Mouse (Mus musculus): ENCODE data around the gene Atp5g1. TPM values are rescaled to one million over a fixed set of nuclear protein-coding genes. Genes with fewer than 3 reads are reported as not detected.

The Atp5g1 gene
- polyA plus RNA-seq, 1 experiment from 2014 or later: 424 TPM

DNA sequence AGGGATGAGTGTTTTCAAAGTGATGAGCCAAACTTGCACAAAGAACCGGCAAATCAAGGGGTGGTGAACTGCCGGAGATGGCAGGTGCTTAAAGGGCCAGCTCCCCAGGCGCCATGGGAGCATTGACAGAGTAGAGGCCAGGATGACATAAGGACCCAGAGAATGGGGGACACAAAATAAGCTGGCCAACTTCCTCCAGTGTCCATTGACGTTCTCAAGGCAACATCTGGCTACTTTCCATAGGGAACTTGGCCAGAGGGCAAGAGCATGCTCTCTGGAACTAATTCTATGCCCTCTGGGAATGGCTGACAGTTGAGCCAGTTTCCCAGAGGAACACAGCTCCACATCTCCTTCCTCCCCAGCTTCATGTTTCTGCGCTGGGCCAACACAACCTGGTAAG lies 7.2 kb downstream of the Atp5g1 start:
- WGBS: 76% methylated on average over 5 of the region's 5 CpGs
- Histone ChIP-seq H3K4me1 (peaks cover 17% of the 10 kb centered on the region), H3K9ac (no peak overlapping the region), H3K27me3 (no peaks in the 10 kb centered on the region), H3K4me2 (replicated peaks) (no peak overlapping the region), H3K9me3 (no peaks in the 10 kb centered on the region), H3K4me3 (no peak overlapping the region), H3K27ac (no peak overlapping the region), H3K36me3 (peaks cover 28% of the 10 kb centered on the region)
- ATAC-seq (ENCODE audit: low FRiP score, low read depth): no peak

DNA sequence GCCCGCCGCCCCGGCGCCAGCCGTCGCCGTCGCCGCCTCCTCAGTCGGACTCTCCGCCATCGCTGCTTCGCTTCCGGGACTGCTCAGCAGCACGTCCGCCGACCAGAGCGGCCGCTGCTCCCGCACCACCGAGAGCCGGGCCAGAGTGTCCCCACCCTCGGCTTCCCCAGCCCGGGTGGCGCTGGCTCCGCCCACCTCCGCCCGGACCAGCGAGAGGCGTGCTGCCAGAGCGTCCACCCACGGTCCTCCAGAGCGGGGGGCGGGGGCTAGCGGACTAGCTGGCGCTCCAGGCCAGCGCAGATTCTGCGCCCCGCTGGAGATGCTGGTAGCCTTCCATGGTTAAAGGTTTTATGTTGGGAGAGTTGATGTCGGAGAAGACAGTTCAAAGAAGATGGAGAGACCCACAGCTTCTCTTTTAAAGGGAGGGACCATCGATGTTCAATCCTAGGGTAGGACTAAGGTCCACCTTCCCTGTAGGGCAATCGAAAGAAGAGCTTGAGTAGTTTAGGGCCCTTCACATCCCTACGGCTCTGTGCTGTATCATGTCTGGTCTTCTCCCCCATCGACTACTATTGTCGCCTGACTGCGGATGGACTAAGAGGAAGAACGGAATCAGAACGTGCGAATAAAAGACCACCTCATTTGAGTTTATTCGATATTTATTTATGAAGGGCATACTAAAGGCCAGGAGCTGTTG lies 10.1 kb downstream of the Atp5g1 start, which contains the start of gene Ube2z:
TSS of gene Ube2z (minus strand) at position 174 of the 697 bp plus-strand sequence.
- Histone ChIP-seq H3K9ac (peak within 1 kb of the TSS; percentile 96), H3K4me1 (peaks cover 27% of the 10 kb centered on the region), H3K36me3 (peaks cover 21% of the 10 kb centered on the region), H3K4me2 (replicated peaks) (peak within 1 kb of the TSS; percentile 83), H3K4me3 (peak within 1 kb of the TSS; percentile 93), H3K27ac (peak within 1 kb of the TSS; percentile 83), H3K27me3 (no peaks in the 10 kb centered on the region), H3K9me3 (no peaks in the 10 kb centered on the region)
- peak; percentile 97 for ATAC-seq (ENCODE audit: low FRiP score, low read depth)
- WGBS: 3% methylated on average over 50 of the region's 50 CpGs

DNA sequence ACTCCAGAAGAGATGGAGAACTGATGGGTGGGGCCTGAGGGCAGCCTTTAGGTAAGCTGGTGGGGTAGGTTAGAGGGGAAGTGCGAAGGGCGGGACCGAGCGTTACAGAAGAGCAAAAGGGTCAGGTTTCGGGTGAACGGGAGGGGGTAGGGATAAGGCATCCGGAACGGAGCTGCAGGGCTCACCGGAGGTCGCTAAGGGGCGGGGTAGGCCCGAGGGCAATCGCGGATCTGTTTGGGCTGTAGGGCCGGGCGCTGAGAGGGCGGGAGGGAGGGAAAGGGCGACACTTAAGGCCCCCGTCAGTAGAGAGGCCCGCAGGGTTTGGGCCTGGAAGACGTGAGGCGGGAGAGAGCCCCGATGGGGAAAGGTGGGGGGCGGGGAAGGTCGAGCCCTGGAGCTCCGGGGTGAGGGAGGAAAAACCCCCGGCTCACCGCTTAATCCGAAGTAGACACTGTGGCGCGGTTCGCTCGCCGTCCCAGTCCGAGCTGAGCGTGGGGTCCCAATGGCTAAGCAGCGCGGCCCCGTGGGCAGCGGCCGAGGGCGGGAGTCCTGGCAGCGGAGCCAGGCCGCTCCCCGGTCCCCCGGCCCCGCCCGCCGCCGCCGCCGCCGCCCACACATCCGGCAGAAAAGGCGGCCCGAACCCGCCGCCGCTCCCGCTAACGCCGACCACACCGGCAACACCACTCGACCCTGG lies 10.8 kb downstream of the Atp5g1 start:
- H3K27ac ChIP-seq: peak overlapping the region; percentile 83
- peaks cover 27% of the 10 kb centered on the region for H3K4me1 ChIP-seq
- peak overlapping the region; percentile 83 for H3K4me2 ChIP-seq (replicated peaks)
- peak overlapping the region; percentile 96 for H3K9ac ChIP-seq
- no peaks in the 10 kb centered on the region for H3K9me3 ChIP-seq
- ATAC-seq (ENCODE audit: low FRiP score, low read depth): peak; percentile 65
- H3K4me3 ChIP-seq: peak overlapping the region; percentile 93
- under 1% methylated on average over 53 of the region's 64 CpGs for WGBS
- peaks cover 21% of the 10 kb centered on the region for H3K36me3 ChIP-seq
- no peaks in the 10 kb centered on the region for H3K27me3 ChIP-seq

DNA sequence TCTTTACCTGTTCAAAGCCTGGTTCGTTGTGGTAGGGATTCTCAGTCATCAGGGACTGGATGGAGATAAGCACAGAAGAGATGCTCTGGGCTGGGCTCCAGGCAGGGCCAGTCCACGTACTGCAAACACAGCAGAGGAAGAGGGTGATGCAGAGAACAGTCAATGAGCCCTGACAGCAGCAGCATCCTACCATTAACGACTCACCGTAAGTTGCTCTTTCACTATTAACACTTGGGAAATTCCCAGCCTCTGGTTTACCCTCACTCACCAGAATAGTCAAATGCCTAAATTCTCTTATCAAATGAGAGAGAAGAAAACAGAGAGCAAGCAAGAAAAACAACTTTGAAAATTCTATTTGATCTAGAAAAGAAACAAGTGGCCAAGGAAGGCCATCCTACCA lies 17.2 kb downstream of the Atp5g1 start:
- H3K36me3 ChIP-seq: peaks cover 79% of the 10 kb centered on the region
- 92% methylated on average over 4 of the region's 4 CpGs for WGBS
- peaks cover 11% of the 10 kb centered on the region for H3K4me1 ChIP-seq
- no peaks in the 10 kb centered on the region for H3K27me3 ChIP-seq
- ATAC-seq (ENCODE audit: low FRiP score, low read depth): no peak
- no peaks in the 10 kb centered on the region for H3K9me3 ChIP-seq
- H3K9ac ChIP-seq: no peak overlapping the region
- H3K4me3 ChIP-seq: no peak overlapping the region
- no peak overlapping the region for H3K27ac ChIP-seq
- no peak overlapping the region for H3K4me2 ChIP-seq (replicated peaks)

DNA sequence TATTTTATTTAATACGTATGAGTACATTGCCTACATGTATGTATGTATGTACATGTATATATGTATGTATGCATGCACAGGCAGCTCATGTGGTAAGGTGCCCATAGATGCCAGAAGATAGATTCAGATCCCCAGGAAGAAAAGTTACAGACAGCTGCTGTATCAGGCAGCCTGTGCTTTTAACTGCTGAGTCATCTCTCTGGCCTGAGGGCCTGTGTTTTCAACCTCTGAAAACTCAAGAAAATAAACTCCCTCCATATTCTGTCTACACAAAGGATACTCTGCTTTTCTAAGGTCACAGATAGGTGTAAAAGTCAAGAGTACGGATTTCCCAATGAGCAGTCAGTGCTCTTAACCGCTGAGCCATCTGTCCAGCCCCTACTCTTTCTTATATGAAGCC lies 24.6 kb downstream of the Atp5g1 start:
- Histone ChIP-seq H3K4me3 (no peak overlapping the region), H3K27ac (no peak overlapping the region), H3K27me3 (no peaks in the 10 kb centered on the region), H3K9me3 (no peaks in the 10 kb centered on the region), H3K36me3 (peaks cover 88% of the 10 kb centered on the region), H3K9ac (no peak overlapping the region), H3K4me1 (no peaks in the 10 kb centered on the region), H3K4me2 (replicated peaks) (no peak overlapping the region)
- WGBS: 94% methylated on average over 3 of the region's 3 CpGs
- ATAC-seq (ENCODE audit: low FRiP score, low read depth): no peak

DNA sequence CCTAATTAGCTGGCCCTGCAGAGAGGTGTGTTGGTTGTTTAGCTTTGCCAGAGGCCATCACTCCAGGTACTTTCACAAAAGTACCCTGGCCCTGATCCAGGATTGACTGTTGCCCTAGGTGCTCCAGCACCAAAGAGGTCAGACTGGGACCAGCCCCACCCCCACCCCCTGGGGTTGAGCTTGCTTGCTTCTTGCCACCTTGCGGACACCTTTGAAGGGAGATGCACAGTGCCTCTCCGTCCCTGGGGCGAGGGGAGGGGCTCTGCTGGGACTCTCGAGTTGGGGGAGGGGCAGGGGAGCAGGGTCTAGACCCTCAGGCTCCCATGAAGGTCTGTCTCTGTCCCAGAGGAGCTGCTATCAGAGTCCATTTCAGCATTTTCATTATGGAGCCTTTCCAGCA lies 25.5 kb downstream of the Atp5g1 start:
- no peak overlapping the region for H3K9ac ChIP-seq
- no peaks in the 10 kb centered on the region for H3K4me1 ChIP-seq
- 85% methylated on average over 4 of the region's 4 CpGs for WGBS
- H3K36me3 ChIP-seq: peaks cover 84% of the 10 kb centered on the region
- no peak overlapping the region for H3K4me3 ChIP-seq
- H3K27ac ChIP-seq: no peak overlapping the region
- no peaks in the 10 kb centered on the region for H3K9me3 ChIP-seq
- no peak for ATAC-seq (ENCODE audit: low FRiP score, low read depth)
- H3K27me3 ChIP-seq: no peaks in the 10 kb centered on the region
- H3K4me2 ChIP-seq (replicated peaks): no peak overlapping the region

DNA sequence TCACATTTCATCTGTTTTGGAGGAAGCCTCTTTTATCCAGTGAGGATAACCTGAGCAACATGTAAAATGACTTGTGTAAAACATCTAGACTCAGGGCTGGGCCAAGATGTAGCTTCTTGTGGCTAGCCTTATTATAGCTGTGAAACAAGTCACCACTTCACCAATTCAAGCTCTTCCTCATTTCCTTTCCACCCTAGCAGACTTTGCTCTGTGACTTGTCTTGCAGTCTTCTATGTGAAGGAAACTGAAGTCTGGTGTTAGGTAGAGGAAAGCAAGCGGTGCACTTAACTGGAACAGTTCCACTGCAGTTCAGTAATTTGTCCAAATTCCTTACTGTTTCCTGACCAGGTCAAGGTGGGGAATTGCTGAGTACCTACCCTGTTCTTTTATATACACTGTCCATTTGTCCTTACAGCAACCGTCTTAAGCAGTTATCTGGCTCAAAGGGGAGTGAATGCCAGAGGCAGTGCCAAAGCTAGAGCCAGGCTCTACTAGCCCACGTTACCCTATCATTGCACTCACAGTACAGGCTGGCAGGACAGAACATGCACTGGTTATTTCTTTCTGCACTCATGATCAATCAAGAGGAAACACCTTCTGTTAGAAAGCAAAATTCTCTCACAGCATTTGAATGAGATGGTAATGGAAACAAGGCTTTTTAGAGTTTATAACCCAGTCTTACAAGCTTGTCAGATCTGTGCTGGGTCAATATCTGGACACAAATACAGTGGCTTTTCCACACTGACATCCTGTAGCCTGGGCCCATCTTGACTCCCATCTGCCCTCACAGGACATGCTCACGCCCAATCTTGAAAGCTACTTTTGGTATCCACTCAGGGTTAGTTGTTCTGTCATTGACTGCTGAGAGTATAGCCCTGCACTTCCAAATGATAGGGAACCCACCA lies 27.7 kb downstream of the Atp5g1 start:
- no peak for ATAC-seq (ENCODE audit: low FRiP score, low read depth)
- Histone ChIP-seq H3K9me3 (no peaks in the 10 kb centered on the region), H3K4me3 (no peak overlapping the region), H3K27me3 (no peaks in the 10 kb centered on the region), H3K4me1 (no peaks in the 10 kb centered on the region), H3K27ac (no peak overlapping the region), H3K9ac (no peak overlapping the region), H3K36me3 (peaks cover 78% of the 10 kb centered on the region), H3K4me2 (replicated peaks) (no peak overlapping the region)
- WGBS: 80% methylated on average over 4 of the region's 4 CpGs

DNA sequence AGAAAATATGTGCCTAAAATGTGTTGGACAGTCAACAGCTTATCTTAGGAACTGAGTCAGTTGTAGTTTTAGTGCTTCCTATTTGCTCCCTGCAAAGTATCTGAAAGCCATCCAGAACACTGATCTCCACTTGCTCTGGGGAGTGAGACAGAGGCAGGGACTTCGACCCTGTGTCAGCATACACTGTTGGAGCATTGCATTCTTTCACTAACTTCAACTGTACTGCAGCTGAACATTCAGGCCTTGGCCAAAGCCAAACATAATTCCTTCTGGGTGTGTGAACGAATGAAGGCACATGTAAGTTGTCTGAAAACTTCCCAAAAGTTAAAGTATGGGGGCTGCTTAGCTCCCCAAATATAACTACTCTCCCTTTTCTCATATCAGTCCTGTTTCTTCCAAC lies 28.7 kb downstream of the Atp5g1 start:
- WGBS: 79% methylated on average over 2 of the region's 2 CpGs
- Histone ChIP-seq H3K4me2 (replicated peaks) (no peak overlapping the region), H3K4me1 (no peaks in the 10 kb centered on the region), H3K36me3 (peaks cover 74% of the 10 kb centered on the region), H3K9ac (no peak overlapping the region), H3K27me3 (no peaks in the 10 kb centered on the region), H3K4me3 (no peak overlapping the region), H3K9me3 (no peaks in the 10 kb centered on the region), H3K27ac (no peak overlapping the region)
- ATAC-seq (ENCODE audit: low FRiP score, low read depth): no peak

DNA sequence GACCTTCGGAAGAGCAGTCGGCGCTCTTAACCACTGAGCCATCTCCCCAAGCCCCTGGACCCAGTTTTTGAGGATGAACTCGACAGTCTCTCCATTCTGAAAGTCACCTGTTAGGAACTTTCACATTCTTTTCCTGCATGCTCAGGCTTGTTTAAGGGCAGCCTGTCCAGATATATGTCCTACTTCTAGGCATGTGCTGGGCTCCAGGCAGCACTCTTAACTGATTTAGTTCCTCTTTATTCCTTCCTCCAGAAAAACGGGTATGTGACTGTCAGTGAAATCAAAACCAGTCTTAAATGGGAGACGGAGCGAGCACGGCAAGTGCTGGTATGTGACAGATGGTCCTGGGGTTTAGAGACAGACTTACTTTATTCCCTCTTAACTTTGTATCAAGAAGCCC lies 29.4 kb downstream of the Atp5g1 start:
- H3K4me2 ChIP-seq (replicated peaks): no peak overlapping the region
- no peaks in the 10 kb centered on the region for H3K27me3 ChIP-seq
- no peak overlapping the region for H3K9ac ChIP-seq
- no peaks in the 10 kb centered on the region for H3K4me1 ChIP-seq
- no peak overlapping the region for H3K27ac ChIP-seq
- ATAC-seq (ENCODE audit: low FRiP score, low read depth): no peak
- no peak overlapping the region for H3K4me3 ChIP-seq
- WGBS: 70% methylated on average over 8 of the region's 8 CpGs
- peaks cover 70% of the 10 kb centered on the region for H3K36me3 ChIP-seq
- H3K9me3 ChIP-seq: no peaks in the 10 kb centered on the region

DNA sequence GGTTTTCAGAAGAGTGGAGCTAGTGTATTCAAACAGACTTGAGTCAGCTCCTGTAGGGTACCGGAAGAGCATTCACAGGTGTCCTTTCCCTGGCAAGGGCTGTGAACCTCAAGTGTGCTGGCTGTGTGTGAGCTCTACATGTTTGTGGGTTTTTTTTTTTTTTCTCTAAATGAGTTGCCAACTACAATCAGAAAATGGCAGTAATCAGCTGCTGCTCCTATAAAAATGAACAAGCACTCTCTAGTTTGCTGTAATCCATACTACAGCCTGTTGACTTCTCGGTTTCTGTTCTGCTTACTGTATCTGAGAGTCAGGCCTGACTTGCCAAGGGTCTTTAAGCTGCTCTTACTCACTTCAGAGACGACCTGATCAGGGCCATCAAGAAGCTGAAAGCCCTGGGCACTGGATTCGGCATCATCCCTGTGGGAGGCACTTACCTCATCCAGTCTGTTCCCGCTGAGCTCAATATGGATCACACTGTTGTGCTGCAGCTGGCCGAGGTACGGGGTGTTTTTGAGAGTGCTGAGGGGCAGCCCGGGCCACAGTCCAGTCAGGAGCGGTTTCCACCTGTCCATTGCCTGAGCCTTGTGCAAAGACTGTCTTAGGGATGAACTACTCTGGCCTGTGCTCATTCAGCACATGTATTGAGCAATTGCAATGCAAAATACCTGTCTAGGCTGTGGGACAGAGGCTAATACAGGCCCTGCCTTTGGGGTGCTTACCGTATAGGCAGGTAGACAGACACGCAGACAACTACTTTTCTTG lies 30.5 kb downstream of the Atp5g1 start:
- no peaks in the 10 kb centered on the region for H3K27me3 ChIP-seq
- no peak overlapping the region for H3K9ac ChIP-seq
- H3K9me3 ChIP-seq: no peaks in the 10 kb centered on the region
- no peak overlapping the region for H3K4me3 ChIP-seq
- ATAC-seq (ENCODE audit: low FRiP score, low read depth): no peak
- no peaks in the 10 kb centered on the region for H3K4me1 ChIP-seq
- WGBS: 84% methylated on average over 11 of the region's 11 CpGs
- no peak overlapping the region for H3K27ac ChIP-seq
- H3K4me2 ChIP-seq (replicated peaks): no peak overlapping the region
- peaks cover 62% of the 10 kb centered on the region for H3K36me3 ChIP-seq

DNA sequence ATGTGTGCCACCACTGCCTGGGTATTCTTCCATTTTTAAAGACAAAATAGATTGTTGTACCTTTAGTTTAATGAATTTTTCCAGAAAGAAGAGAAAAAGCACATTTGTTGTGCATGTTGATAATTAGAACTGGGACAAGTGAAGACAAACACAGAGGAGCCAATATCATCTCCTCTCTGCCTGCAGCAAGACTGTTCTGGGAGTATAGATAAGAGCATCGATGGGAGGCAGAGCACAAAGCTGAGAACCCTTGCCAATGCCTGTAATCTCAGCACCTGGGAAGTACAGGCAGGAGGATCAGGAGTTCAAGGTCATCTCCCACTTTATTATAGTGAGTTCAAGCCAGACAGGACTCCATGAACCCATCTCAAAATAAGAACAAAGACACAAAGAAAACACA lies 36.9 kb downstream of the Atp5g1 start:
- no peaks in the 10 kb centered on the region for H3K27me3 ChIP-seq
- ATAC-seq (ENCODE audit: low FRiP score, low read depth): no peak
- no peak overlapping the region for H3K4me3 ChIP-seq
- peaks cover 13% of the 10 kb centered on the region for H3K4me1 ChIP-seq
- H3K4me2 ChIP-seq (replicated peaks): no peak overlapping the region
- WGBS: 89% methylated on average over 1 of the region's 1 CpGs
- no peak overlapping the region for H3K27ac ChIP-seq
- peaks cover 36% of the 10 kb centered on the region for H3K36me3 ChIP-seq
- no peaks in the 10 kb centered on the region for H3K9me3 ChIP-seq
- H3K9ac ChIP-seq: no peak overlapping the region

Data from limb, embryonic 13.5 days (tissue).